Mouse (Mus musculus) ovary, postnatal 14 days (tissue): ENCODE results near the gene Impg2.

Source experiments
- DNase-seq: peaks from one replicate; pipeline ENCODE4 v3.0.0; 2022; ENCODE audit warnings: low spot score

The Impg2 gene

DNA sequence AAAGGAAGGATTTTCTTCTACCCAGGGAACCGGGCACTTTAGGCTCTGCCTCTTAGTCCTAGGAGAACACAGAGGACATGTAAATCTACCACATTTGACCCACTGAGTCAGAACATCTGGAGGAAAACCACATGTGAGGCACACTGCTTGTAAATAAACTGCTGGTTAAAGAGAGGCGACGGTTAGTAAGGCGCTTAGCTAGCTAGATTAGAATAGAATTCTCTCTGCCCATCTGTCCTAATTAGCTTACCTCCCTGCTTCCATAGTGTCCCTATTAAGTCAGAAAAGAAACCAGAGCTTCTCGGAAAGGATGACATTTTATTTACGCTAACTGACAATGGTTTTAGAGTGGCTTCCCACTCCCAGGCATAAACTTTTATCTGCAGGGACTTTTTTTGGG lies at the start of gene Impg2:
Gene Impg2, plus strand, starts transcription at position 263 of the 400 bp plus-strand sequence.
- no peak for DNase-seq

- DNase-seq, result no peak
Measured at GRCm38 (mm10) chr16:56163466-56163865, 40.6 kb upstream of the Impg2 start.

- no peak for DNase-seq
Measured at GRCm38 (mm10) chr16:56170247-56170646, 33.9 kb upstream of the Impg2 start.

GRCm38 (mm10) chr16:56175867-56176581 lies 28.1 kb upstream of the Impg2 start:
- peak; percentile 7 for DNase-seq

DNA sequence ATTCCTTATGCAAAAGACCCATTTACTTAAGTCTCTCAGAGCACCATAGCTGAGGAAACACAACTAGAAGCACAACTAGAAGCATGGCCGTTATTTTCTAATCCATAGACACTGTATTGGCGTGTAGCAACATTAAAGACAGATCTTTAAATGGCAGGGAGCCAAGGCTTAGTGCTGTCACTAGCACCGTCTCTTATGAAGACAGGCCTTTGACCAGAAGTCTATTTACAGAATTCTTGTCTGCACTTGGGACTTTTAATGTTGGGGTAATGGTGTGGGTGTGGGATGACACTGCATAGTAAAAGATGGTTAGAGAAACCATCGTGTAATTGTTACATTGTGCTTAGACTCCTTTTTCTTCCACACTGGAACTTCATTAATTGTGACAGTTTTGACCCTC lies 17.2 kb upstream of the Impg2 start:
- no peak for DNase-seq

- no peak for DNase-seq
Measured at GRCm38 (mm10) chr16:56188198-56188597, 15.9 kb upstream of the Impg2 start.

- DNase-seq, result no peak
Measured at GRCm38 (mm10) chr16:56212740-56213139, 8.6 kb downstream of the Impg2 start.

DNA sequence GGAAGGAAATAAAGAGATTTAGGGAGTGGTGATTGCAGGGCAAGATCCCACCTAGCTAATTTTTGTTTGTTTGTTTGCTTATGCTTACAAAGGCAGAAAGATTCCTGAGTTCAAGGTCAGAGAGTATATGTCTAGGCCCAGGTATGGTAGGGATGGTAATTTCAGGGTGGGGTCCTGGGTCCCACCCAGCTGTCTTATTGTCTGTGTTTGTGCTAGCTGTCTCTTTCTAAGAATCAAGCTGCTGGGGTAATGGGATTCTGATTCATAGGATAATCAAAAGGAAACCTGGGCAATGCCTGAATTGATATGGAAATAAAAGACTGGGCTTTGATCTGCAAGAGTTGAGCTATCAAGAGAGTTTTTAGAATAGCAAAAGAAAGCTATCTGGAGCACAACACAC lies 23.6 kb downstream of the Impg2 start:
- no peak for DNase-seq

GRCm38 (mm10) chr16:56229455-56229854 lies 25.3 kb downstream of the Impg2 start:
- DNase-seq, result no peak

DNA sequence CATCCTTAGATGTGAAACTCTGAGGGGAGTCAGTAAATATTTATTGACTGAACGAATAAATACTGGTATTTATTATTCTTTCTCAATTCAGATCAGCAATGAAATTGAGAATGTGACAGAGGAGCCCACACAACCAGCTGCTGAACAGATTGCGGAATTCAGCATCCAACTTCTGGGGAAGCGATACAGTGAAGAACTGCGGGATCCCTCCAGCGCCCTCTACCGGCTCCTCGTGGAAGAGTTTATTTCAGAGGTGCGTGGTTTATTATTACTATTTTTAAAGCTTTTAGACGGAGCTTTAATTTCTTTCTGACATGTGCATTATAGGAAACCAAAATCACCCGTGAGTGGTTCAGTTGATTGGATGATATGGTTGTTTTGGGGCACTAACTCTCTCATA lies 27.2 kb downstream of the Impg2 start:
- peak; percentile 6 for DNase-seq

DNA sequence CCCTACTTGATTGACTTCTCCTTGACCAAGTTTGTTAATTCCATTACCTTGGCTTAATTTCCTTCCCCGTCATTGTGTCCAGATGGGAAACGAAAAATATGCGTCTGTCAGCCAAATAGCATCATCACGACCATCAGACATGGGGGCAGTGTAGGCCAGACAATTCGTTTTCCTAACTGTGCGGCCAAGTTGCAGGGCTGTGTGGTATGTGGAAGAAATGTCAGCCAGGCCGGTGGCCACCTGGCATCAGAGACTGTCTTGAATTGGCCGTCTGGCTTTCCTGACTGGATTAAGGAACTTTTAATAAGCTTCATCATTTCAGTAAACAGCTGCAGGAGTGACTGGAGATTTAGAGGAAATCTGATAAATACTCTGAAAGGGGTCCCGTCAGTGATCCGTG lies 28.6 kb downstream of the Impg2 start:
- no peak for DNase-seq

DNA sequence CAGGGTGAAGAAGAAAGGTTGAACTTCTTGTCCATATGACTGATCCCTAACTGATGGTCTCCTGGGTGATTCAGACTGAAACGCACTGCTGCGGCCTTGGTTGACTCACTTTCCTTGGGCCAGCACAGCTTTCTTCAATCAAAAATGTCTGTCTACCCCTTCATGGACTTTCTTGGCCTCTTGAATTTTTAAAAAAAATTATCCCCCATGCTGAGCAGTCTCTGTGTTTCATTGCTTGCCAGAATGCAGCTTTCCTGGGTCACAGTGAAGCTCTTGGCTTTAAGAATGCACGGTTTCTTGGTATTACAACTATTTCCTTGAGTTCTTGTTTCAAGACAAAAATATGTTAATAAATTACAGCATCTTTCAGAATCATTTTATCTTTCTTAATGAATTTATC lies 41.9 kb downstream of the Impg2 start:
- DNase-seq, result no peak

DNA sequence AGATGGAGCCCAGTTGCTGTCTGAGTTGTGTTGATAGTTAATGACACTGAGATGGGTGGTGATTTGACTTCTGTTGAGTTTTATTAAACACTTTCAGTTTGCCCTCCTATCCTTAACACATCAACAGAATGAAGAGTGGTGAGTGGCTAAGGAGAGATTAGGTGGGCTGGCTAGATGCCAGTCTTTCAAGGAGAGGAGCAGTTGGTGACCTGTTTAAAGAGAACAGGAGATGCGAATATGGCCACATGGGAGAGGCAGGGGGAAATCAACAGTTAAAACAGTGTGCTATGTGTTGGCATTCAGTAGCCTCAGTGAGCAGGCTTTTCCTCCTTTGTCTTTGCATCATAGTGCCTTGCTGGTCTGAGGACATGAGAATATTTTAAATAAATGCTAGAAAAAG lies 69.8 kb downstream of the Impg2 start:
- DNase-seq, result no peak

GRCm38 (mm10) chr16:56279060-56279459 lies 74.9 kb downstream of the Impg2 start:
- no peak for DNase-seq

DNA sequence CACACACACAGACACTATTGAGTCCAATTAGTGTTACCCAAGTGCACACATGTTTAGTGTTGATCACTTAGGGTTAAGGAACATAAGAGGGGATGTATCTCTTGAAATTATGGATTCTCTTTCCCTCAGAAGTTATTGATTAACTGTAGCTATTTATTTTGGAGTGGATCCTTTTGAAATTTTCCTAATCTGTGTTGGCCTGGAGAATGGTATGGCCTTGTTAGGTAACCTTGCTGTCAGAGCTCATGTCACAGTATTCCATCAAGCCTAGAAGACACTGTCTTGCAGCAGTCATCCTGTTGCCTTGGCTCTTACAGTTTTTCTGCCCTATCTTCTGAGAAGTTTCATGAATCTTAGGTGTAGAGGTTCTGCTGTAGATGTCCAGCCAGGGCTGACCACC lies 75.6 kb downstream of the Impg2 start:
- DNase-seq, result no peak

- no peak for DNase-seq
Measured at GRCm38 (mm10) chr16:56281336-56281735, 77.2 kb downstream of the Impg2 start.

- DNase-seq, result no peak
Measured at GRCm38 (mm10) chr16:56283330-56283729, 79.2 kb downstream of the Impg2 start.

DNA sequence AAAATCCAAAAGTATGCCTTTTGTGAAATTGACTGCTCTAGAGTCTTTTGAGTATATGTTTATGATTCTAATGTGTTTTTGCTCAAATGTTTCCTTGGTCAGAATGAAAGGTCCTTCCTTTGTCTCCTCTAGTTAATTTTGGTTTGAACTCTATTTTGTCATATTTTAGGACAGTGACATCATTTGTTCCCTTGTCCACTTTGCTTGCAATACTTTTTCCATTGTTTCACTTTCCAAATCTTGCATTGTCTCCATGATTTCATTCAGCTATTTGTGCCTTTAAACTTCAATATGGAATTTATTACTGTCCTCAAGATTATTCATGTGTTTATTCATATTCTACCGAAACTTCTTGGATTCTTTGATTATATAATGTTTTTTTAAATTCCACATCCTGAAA lies 79.8 kb downstream of the Impg2 start:
- DNase-seq, result no peak

- DNase-seq, result no peak
Measured at GRCm38 (mm10) chr16:56286076-56286475, 82.0 kb downstream of the Impg2 start.

DNA sequence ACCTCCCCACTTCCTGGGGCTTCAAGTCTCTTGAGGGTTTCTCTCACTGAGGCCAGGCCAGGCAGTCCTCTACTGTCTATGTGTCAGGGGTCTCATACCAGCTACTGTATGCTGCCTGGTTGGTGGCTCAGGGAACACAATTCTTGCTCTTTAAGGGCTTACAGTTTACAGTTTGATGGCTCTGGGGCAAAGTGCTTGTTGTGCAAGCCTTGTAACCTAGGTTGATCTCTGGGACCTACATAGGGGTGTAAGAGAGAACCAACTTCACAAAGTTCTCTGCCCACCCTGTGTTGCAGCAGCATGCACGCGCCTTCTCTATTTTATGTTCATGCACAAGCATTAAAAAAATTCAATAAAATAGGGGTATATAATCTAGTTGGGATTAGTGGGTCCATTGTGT lies 82.9 kb downstream of the Impg2 start:
- no peak for DNase-seq

- no peak for DNase-seq
Measured at GRCm38 (mm10) chr16:56294887-56295286, 90.8 kb downstream of the Impg2 start.

GRCm38 (mm10) chr16:56295888-56296648 lies 92.0 kb downstream of the Impg2 start:
- no peak for DNase-seq

DNA sequence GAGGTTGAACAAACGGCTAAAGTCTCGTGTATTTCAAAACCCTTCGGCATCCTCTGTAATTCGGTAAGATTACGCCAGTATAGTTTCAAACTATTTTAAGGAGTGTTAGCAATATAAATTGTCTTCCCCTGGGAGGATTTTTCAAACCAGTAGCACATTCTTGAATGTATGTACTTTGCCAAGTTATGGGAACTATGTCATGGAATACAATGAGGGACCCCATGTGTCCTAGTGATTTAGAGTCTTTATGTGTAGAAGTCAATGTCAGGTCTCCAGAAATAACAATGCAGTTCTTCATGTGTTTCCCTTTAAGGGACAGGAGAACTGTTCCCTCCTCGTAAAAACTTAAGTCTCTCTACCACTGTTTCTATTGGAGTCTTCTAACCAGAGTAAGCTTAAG lies 94.1 kb downstream of the Impg2 start:
- no peak for DNase-seq

DNA sequence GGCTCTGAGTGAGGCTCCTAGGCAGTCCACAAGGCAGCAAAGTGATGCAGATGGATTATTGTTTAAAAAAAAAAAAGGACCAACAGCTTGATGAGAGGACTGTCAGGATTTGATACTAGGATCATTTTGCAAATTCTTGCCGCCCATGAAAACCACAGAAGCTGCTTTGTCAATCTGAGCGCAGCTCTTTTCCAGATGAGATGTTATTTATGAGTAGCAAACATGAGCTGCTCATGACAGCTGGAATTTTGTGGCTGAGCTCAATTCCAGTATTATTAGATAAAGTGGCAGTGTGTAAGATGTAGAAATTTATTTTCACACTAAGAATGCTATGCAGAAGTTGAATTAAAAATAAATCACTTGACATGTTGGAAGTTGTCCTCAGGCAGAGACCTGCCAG lies 94.7 kb downstream of the Impg2 start:
- no peak for DNase-seq
